Mouse (Mus musculus) ovary, postnatal 10 days (tissue): ENCODE results near the gene Sftpa1.

Experiments used
- DNase-seq: peaks from one replicate; pipeline ENCODE4 v3.0.0; 2022; ENCODE audit warnings: low spot score

The Sftpa1 gene

GRCm38 (mm10) chr14:41160743-41161142, 29.2 kb downstream of the Sftpa1 start:
- no peak for DNase-seq

GRCm38 (mm10) chr14:41162663-41163062, 31.1 kb downstream of the Sftpa1 start:
- DNase-seq, result no peak

GRCm38 (mm10) chr14:41167278-41167677, 35.7 kb downstream of the Sftpa1 start:
- DNase-seq, result no peak

GRCm38 (mm10) chr14:41168567-41168966, 37.0 kb downstream of the Sftpa1 start:
- no peak for DNase-seq

- DNase-seq, result no peak
These were observed 38.9 kb downstream of the Sftpa1 start for GRCm38 (mm10) chr14:41170514-41170913.

- no peak for DNase-seq
These were observed 43.2 kb downstream of the Sftpa1 start for GRCm38 (mm10) chr14:41174802-41175201.

- no peak for DNase-seq
These were observed 53.7 kb downstream of the Sftpa1 start, which contains the start of gene Sftpd for GRCm38 (mm10) chr14:41185059-41185821. Sftpd (minus strand) TSS chr14:41185149.
